Mouse (Mus musculus) liver, embryonic 13.5 days (tissue): ENCODE results near the gene Insr. TPM values are rescaled to one million over a fixed set of nuclear protein-coding genes. Genes with fewer than 3 reads are reported as not detected.
"Not testable (repeated sequence)": the region's sequence is repeated elsewhere in the genome, so short reads cannot be mapped to it uniquely, and the experiment has no call there.

Experiments
- ATAC-seq: fragments of 200-750 bp; cut with Nextera tagmentation; 2 replicates; pipeline ENCODE4 v1.8.0; 2017; ENCODE audit warnings: low read depth, mild to moderate bottlenecking, moderate number of reproducible peaks, moderate library complexity
- DNase-seq: peaks from one replicate; pipeline ENCODE4 v3.0.0; 2022
- H3K27ac ChIP-seq: fragments of 300-500 bp; sonication (generic); 2 replicates; pipeline ENCODE4 v1.5.1; 2015; ENCODE audit warnings: moderate library complexity, mild to moderate bottlenecking, inconsistent platforms
- H3K27me3 ChIP-seq: fragments of 300-500 bp; sonication (generic); 2 replicates; pipeline ENCODE4 v1.6.1; 2015; ENCODE audit warnings: mild to moderate bottlenecking, inconsistent platforms
- H3K36me3 ChIP-seq: fragments of 300-500 bp; sonication (generic); 2 replicates; pipeline ENCODE4 v1.6.1; 2015; ENCODE audit warnings: mild to moderate bottlenecking, inconsistent platforms
- H3K4me1 ChIP-seq: fragments of 300-500 bp; sonication (generic); replicated peaks from 2 replicates; pipeline ENCODE4 v1.6.1; 2015; ENCODE audit warnings: inconsistent platforms
- H3K4me2 ChIP-seq: fragments of 300-500 bp; sonication (generic); 2 replicates; pipeline ENCODE4 v1.6.1; 2015; ENCODE audit warnings: inconsistent platforms, mild to moderate bottlenecking, moderate library complexity
- H3K4me3 ChIP-seq: fragments of 300-500 bp; sonication (generic); replicated peaks from 2 replicates; pipeline ENCODE4 v1.5.1; 2015; ENCODE audit warnings: mild to moderate bottlenecking, inconsistent platforms
- H3K9ac ChIP-seq: fragments of 300-500 bp; sonication (generic); 2 replicates; pipeline ENCODE4 v1.6.1; 2015; ENCODE audit warnings: mild to moderate bottlenecking, inconsistent platforms
- H3K9me3 ChIP-seq: fragments of 300-500 bp; sonication (generic); replicated peaks from 2 replicates; pipeline ENCODE4 v1.6.1; 2016; ENCODE audit warnings: inconsistent platforms
- WGBS: fragments of 180-500 bp; shearing (Covaris S2); methylation state at CpG from one replicate; pipeline ENCODE4 v1.1.7; 2015; ENCODE audit not compliant: insufficient replicate concordance; 5-methylcytosine and 5-hydroxymethylcytosine counted together
- polyA plus RNA-seq: library from polyadenylated mRNA; unstranded; fragments of >200 nt; fragmentation: Nextera tagmentation; extraction: Ambion mirVana; gene quantifications from 2 replicates; pipeline ENCODE4 v1.2.1, GENCODE M21; 2015

Gene Insr
- polyA plus RNA-seq, 1 experiment from 2014 or later: 12.8 TPM

DNA sequence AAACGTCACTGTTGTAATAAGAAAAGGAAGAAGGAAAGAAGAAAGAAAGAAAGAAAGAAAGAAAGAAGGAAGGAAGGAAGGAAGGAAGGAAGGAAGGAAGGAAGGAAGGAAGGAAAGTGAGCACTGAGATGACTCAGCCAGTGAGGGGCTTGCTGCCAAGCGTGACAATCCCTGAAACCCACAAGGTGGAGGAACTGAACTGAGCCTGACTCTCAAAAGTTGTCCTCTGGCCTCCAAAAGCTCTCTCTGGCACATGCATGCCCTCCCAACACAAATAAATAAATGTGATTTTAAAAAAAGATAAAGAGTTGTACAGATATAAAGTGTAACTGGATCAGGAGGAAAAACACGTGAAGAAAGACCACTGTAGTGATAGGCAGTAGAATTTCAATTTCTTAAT lies 60.2 kb downstream of the Insr start:
- Histone ChIP-seq H3K9me3 (no peaks in the 10 kb centered on the region), H3K4me3 (no peak overlapping the region), H3K27me3 (no peaks in the 10 kb centered on the region), H3K27ac (no peak overlapping the region), H3K9ac (no peak overlapping the region), H3K4me2 (no peak overlapping the region), H3K36me3 (no peaks in the 10 kb centered on the region), H3K4me1 (peaks cover 83% of the 10 kb centered on the region)
- WGBS: 60% methylated on average over 3 of the region's 3 CpGs
- DNase-seq (no peak), ATAC-seq (no peak)

DNA sequence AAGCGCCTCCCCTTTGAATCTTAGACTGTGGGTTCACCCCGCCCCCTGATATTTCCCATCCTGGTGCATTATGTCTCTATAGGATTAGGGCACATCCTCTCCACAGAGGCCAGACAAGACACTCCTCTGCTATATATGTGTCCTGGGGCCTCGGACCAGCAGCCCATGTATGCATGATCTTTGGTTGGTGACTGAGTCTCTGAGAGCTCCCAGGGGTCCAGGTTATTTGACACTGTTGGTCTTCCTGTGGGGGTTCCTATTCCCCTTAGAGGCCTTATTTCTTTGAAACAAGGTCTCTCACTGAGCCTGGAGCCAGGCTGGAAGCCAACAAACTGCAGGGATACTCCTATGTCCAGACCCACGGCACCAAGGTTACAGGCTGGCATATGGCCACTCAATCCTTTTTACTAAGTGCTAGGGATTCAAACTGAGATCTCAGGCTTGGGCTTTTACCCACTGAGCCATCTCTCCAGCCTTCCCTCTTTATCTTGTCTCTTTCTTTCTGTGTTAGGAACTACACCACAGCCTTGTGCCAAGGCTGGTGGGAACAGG lies 62.8 kb downstream of the Insr start:
- Histone ChIP-seq H3K4me2 (no peak overlapping the region), H3K36me3 (0 out of 2 replicates have a peak, but pooled peaks cover 4% of the 10 kb centered on the region), H3K27me3 (no peaks in the 10 kb centered on the region), H3K4me3 (no peak overlapping the region), H3K4me1 (peaks cover 62% of the 10 kb centered on the region), H3K9ac (no peak overlapping the region), H3K9me3 (no peaks in the 10 kb centered on the region), H3K27ac (0 out of 2 replicates have a peak overlapping the region, but pooled peaks have one; percentile 13)
- WGBS: 57% methylated on average over 4 of the region's 4 CpGs
- ATAC-seq (no peak), DNase-seq (no peak)

DNA sequence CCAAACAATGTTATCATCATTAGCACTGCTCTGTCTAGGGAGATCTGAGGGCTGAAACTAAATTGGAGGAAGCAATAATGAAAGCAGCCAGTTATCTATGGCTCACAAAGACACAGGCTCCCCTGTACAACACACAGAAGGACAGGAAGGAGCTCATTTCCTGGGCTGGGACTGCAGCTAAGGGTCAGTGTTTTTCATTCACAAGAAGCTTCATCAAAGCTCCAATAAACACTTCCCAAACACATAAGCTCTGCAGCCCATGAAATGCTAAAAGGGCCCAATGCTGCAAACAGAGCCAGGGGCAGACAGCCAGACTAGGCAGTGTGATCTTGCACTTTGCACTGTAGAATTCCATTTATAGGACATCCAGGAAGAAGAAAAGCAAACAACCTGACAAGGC lies 63.9 kb downstream of the Insr start:
- peaks cover 8% of the 10 kb centered on the region; the same call in 1 of the 2 replicates for H3K36me3 ChIP-seq
- no peak overlapping the region for H3K4me3 ChIP-seq
- no peaks in the 10 kb centered on the region for H3K9me3 ChIP-seq
- ATAC-seq: peak; percentile 52
- 0 out of 2 replicates have a peak overlapping the region, but pooled peaks have one; percentile 23 for H3K4me2 ChIP-seq
- peak overlapping the region; percentile 54 for H3K27ac ChIP-seq
- H3K9ac ChIP-seq: no peak overlapping the region
- no peaks in the 10 kb centered on the region for H3K27me3 ChIP-seq
- DNase-seq: no peak
- H3K4me1 ChIP-seq: peaks cover 54% of the 10 kb centered on the region

DNA sequence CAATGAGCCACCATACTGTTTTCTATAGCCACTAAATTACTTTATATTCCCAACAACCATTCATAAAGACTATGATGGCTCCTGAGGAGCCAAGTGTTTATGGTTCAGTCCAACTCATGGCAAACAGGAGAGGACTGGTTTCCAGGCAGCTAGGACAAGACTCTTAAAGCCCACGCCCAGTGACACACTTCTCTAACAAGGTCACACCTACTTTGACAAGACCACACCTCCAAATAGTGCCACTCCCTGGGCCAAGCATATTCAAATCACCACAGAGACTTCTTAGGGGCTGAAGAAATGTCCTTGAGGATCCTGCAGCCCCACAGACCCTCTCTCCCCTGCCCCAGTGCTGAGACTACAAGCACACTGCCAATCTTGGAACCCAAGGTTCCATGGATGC lies 64.8 kb downstream of the Insr start:
- Histone ChIP-seq H3K27me3 (no peaks in the 10 kb centered on the region), H3K4me1 (peaks cover 44% of the 10 kb centered on the region), H3K4me3 (no peak overlapping the region), H3K27ac (peak overlapping the region; percentile 39), H3K4me2 (no peak overlapping the region), H3K36me3 (peaks cover 12% of the 10 kb centered on the region; the same call in 1 of the 2 replicates), H3K9ac (no peak overlapping the region), H3K9me3 (no peaks in the 10 kb centered on the region)
- DNase-seq (no peak), ATAC-seq (no peak)
- 67% methylated on average over 1 of the region's 1 CpGs for WGBS

DNA sequence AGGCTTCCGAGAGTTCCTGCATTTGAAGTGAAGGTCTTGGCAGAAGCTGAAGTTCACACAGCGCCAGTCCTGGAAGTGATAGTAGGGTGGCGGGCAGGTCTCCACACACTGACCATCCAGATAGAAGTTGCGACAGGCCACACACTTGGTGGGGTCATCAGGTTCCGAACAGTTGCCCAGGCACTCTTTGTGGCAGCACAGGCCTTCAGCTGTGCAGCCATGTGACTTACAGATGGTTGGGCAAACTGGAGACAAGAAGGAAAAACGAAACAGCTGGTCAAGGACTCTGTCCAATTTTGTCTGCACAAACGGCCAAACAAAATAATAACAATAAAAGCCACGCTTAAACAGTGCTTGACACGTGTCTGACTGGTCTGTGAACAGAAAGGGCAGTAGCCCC lies 68.0 kb downstream of the Insr start:
- no peaks in the 10 kb centered on the region for H3K9me3 ChIP-seq
- DNase-seq: no peak
- H3K9ac ChIP-seq: no peak overlapping the region
- peaks cover 16% of the 10 kb centered on the region for H3K36me3 ChIP-seq
- peaks cover 20% of the 10 kb centered on the region for H3K4me1 ChIP-seq
- H3K27ac ChIP-seq: no peak overlapping the region
- no peaks in the 10 kb centered on the region for H3K27me3 ChIP-seq
- H3K4me3 ChIP-seq: no peak overlapping the region
- ATAC-seq: no peak
- WGBS: 76% methylated on average over 9 of the region's 9 CpGs
- H3K4me2 ChIP-seq: no peak overlapping the region

DNA sequence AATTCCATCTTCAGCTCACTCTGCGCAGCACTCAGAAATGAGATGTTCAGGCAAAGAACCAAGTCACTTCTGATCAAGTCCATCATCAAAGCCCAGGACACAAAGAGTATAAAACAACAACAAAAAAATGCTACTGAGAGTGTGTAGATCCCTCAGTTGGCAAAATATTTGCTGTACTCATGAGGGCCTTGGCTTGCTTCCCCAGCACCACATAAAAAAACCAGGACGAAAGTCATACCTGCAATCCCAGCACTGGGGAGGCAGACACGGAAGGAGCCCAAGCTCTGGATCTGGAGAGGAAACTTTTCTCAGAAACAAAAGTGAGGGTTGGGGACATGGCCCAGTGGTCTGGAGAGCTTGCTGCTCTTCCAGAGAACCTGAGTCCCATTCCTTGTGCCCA lies 69.5 kb downstream of the Insr start:
- Histone ChIP-seq H3K36me3 (peaks cover 22% of the 10 kb centered on the region), H3K27ac (no peak overlapping the region), H3K9ac (no peak overlapping the region), H3K27me3 (no peaks in the 10 kb centered on the region), H3K4me2 (no peak overlapping the region), H3K4me3 (no peak overlapping the region), H3K9me3 (no peaks in the 10 kb centered on the region), H3K4me1 (peaks cover 8% of the 10 kb centered on the region)
- 81% methylated on average over 3 of the region's 3 CpGs for WGBS
- ATAC-seq: no peak
- no peak for DNase-seq

DNA sequence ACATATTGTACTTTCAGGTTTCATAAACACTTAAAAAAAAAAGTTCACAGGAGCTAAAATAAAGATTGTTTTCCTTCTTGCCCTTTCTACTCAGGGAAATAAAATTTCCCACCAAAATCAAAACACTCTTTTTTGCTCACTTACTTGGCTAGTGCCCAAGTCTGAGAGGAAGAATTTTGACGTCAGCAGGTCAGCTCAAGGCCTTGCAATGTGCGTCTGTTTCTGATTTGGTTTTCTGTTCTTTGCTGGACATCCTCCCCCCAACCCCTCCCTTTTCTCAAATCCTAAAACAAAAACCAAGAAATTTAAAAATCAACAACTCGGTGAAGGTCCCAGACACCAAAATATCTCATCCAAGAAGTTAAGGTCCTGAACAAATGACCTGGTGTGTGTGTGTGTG lies 70.1 kb downstream of the Insr start:
- no peaks in the 10 kb centered on the region for H3K27me3 ChIP-seq
- 60% methylated on average over 3 of the region's 3 CpGs for WGBS
- ATAC-seq (no peak), DNase-seq (no peak)
- H3K4me1 ChIP-seq: peaks cover 1% of the 10 kb centered on the region
- H3K9me3 ChIP-seq: no peaks in the 10 kb centered on the region
- no peak overlapping the region for H3K9ac ChIP-seq
- no peak overlapping the region for H3K4me3 ChIP-seq
- no peak overlapping the region for H3K27ac ChIP-seq
- H3K4me2 ChIP-seq: no peak overlapping the region
- peaks cover 29% of the 10 kb centered on the region for H3K36me3 ChIP-seq

DNA sequence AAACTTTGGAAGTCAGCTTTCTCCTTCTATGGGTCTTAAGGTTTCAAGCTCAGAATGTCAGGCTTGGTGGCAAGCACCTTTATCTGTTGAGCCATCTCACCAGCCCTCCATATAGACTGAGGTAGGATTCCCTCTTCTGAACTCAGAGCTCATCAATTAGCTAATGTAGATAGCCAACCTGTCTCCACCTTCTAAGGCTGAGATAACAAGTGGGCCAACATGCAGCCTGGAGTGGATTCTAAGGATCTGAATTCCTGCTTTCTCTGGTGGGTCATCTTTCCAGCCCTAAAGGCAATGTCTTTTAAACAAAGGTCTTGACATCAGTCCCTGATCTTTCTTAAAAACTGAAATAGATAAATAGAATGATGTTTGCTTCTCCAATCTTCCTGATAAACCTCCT lies 70.7 kb downstream of the Insr start:
- Histone ChIP-seq H3K36me3 (peaks cover 32% of the 10 kb centered on the region), H3K27me3 (no peaks in the 10 kb centered on the region), H3K4me2 (no peak overlapping the region), H3K9ac (no peak overlapping the region), H3K4me1 (no peaks in the 10 kb centered on the region; the same call in 1 of the 2 replicates), H3K9me3 (no peaks in the 10 kb centered on the region), H3K27ac (no peak overlapping the region), H3K4me3 (no peak overlapping the region)
- DNase-seq (no peak), ATAC-seq (no peak)

DNA sequence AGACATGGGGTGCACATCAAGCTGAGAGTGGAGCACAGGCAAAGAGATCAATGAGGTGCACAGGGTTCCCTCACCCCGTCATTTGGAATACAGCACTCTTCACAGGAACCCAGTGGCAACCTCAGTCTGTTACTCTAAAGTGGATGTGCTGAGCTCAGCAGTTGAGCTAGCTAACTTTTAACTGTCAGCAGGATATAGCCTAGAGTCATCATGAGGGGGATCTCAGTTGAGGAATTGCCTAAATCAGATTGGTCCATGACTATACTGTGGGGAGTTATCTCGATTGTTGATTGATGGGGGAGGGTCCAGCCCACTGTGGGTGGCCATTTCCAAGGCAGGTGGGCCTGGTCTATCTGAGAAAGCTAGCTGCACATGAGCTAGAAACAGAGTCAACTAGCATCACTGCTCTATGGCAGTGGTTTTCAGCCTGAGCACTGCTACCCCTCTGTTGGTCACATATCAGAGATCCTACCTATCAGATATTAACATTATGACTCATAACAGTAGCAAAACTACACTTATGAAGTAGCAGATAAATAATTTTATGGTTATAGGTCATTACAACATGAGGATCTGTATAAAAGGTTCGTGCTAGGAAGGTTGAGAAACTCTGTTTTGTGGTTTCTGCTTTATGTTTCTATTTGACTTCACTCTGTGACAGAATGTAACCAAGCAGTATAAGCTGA lies 74.5 kb downstream of the Insr start:
- ATAC-seq (no peak), DNase-seq (no peak)
- Histone ChIP-seq H3K36me3 (peaks cover 41% of the 10 kb centered on the region), H3K27ac (no peak overlapping the region), H3K9me3 (no peaks in the 10 kb centered on the region), H3K27me3 (no peaks in the 10 kb centered on the region), H3K4me1 (no peaks in the 10 kb centered on the region; the same call in 1 of the 2 replicates), H3K4me3 (no peak overlapping the region), H3K4me2 (no peak overlapping the region), H3K9ac (no peak overlapping the region)
- WGBS: 67% methylated on average over 3 of the region's 3 CpGs

DNA sequence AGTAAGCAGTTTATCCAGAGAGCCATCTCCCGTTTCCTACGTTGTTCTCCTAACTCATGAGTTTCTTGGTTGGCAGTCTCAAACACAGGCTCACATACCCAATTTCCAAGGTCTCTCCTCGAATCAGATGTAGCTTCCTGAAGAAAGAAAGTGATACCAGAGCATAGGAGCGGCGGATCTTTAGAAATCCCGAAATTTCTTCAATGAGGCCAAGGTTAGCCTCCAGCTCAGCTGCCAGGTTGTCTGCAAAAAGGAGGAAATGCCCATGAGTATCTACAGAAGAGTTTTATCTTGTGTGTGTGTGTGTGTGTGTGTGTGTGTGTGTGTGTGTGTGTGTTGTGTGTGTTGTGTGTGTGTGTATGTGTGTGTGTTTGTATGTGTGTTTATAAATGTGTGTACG lies 76.6 kb downstream of the Insr start:
- Histone ChIP-seq H3K27ac (no peak overlapping the region), H3K36me3 (peaks cover 49% of the 10 kb centered on the region), H3K4me2 (no peak overlapping the region), H3K9me3 (no peaks in the 10 kb centered on the region), H3K27me3 (no peaks in the 10 kb centered on the region), H3K4me3 (no peak overlapping the region), H3K9ac (no peak overlapping the region), H3K4me1 (no peaks in the 10 kb centered on the region)
- WGBS: 86% methylated on average over 7 of the region's 7 CpGs
- DNase-seq: no peak
- ATAC-seq: no peak

DNA sequence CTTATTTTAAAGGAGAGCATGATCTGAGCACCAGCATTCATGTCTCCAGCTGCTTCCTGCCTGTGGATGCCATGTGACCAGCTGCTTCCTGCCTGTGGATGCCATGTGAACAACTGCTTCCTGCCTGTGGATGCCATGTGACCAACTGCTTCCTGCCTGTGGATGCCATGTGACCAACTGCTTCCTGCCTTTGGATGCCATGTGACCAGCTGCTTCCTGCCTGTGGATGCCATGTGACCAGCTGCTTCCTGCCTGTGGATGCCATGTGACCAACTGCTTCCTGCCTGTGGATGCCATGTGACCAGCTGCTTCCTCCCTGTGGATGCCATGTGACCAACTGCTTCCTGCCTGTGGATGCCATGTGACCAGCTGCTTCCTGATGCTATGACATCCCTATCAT lies 85.1 kb downstream of the Insr start:
- not testable (repeated sequence) for ATAC-seq, H3K9me3 ChIP-seq, H3K27me3 ChIP-seq, H3K4me2 ChIP-seq, H3K9ac ChIP-seq, H3K4me3 ChIP-seq, H3K4me1 ChIP-seq, DNase-seq, H3K27ac ChIP-seq
- peaks cover 72% of the 10 kb centered on the region for H3K36me3 ChIP-seq

DNA sequence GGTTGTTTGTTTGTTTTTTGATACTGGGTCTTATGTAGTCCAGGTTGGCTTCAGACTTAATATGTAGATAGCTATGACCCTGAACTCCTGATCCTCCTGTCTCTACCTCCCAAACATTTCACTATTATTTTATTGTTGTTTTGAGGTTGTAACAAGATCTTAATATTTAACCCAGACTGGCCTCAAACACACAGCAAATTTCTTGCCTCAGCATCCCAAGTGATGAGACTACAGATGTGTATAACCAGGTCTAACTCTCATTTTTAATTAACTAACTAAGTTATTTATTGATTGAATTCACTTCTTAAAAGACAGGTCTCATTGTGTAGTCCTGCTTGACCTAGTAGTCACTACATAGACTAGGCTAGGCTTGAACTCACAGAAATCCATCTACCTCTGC lies 88.4 kb downstream of the Insr start:
- DNase-seq (no peak), ATAC-seq (no peak)
- peaks cover 74% of the 10 kb centered on the region for H3K36me3 ChIP-seq

More for the DNA sequence above, 88.4 kb downstream of the Insr start:
- no peak overlapping the region for H3K9ac ChIP-seq
- H3K4me1 ChIP-seq: no peaks in the 10 kb centered on the region
- H3K9me3 ChIP-seq: no peaks in the 10 kb centered on the region
- H3K4me3 ChIP-seq: no peak overlapping the region
- H3K27ac ChIP-seq: no peak overlapping the region
- H3K27me3 ChIP-seq: no peaks in the 10 kb centered on the region
- no peak overlapping the region for H3K4me2 ChIP-seq
